Mouse (Mus musculus) embryonic fibroblast, embryonic 13.5 days (primary cell): ENCODE measurements around the gene Creb3l1.

Experiments used
- CTCF ChIP-seq: IDR thresholded peaks from 2 replicates; pipeline ENCODE4 v1.5.1; 2011; ENCODE audit warnings: mild to moderate bottlenecking, control low read depth, low read length, moderate library complexity, borderline replicate concordance; ENCODE audit not compliant: insufficient read depth
- POLR2A ChIP-seq: IDR thresholded peaks from 2 replicates; pipeline ENCODE4 v1.6.1; 2011; ENCODE audit warnings: low read depth, mild to moderate bottlenecking, control low read depth, low read length, moderate library complexity

DNA sequence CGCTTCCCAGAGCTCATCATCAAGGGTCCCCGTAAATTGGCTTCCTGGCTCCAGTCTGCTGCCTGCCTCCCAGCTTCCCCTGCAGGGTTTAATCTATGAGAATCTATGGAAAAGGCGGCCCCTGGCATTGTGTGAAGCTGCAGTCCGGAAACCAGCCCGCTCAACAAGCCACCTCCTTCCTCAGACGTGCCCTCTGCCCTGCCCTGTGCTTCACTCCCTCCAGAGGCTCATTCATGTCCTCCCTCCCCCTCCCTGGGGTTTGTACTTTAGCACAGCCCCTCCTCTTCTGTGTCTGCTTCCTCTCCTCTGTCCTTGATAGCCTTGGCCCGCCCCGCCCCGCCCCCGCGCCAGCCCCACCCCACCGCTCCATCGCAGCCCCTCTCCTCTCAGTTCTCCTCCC, 39.9 kb downstream of the Creb3l1 start:
- TF ChIP-seq CTCF (no peak), POLR2A (no peak)
